Mouse (Mus musculus) forebrain, embryonic 16.5 days (tissue): ENCODE data around the gene Slc35d2. TPM values are rescaled to one million over a fixed set of nuclear protein-coding genes. Genes with fewer than 3 reads are reported as not detected.

ENCODE experiments used
- ATAC-seq: fragments of 200-750 bp; cut with Nextera tagmentation; 2 replicates; pipeline ENCODE4 v1.8.0; 2017; ENCODE audit warnings: mild to moderate bottlenecking, moderate library complexity
- H3K27ac ChIP-seq: fragments of 300-500 bp; sonication (generic); 2 replicates; pipeline ENCODE4 v1.5.1; 2014; ENCODE audit warnings: low read length, control low read depth
- H3K27me3 ChIP-seq: fragments of 300-500 bp; sonication (generic); replicated peaks from 2 replicates; pipeline ENCODE4 v1.6.1; 2014; ENCODE audit warnings: low read length; ENCODE audit not compliant: control insufficient read depth, insufficient read depth
- H3K36me3 ChIP-seq: fragments of 300-500 bp; sonication (generic); 2 replicates; pipeline ENCODE4 v1.6.1; 2014; ENCODE audit not compliant: control insufficient read depth, insufficient read depth
- H3K4me1 ChIP-seq: fragments of 300-500 bp; sonication (generic); replicated peaks from 2 replicates; pipeline ENCODE4 v1.6.1; 2014; ENCODE audit warnings: low read length; ENCODE audit not compliant: control insufficient read depth, insufficient read depth
- H3K4me2 ChIP-seq: fragments of 300-500 bp; sonication (generic); 2 replicates; pipeline ENCODE4 v1.6.1; 2014; ENCODE audit warnings: mild to moderate bottlenecking, low read length, control low read depth
- H3K4me3 ChIP-seq: fragments of 300-500 bp; sonication (generic); replicated peaks from 2 replicates; pipeline ENCODE4 v1.5.1; 2014; ENCODE audit warnings: mild to moderate bottlenecking, low read length, control low read depth
- H3K9ac ChIP-seq: fragments of 300-500 bp; sonication (generic); replicated peaks from 2 replicates; pipeline ENCODE4 v1.6.1; 2014; ENCODE audit warnings: low read depth, low read length, control low read depth
- H3K9me3 ChIP-seq: fragments of 300-500 bp; sonication (generic); 2 replicates; pipeline ENCODE4 v1.6.1; 2016; ENCODE audit warnings: low read length; ENCODE audit not compliant: control insufficient read depth
- WGBS: fragments of 180-500 bp; shearing (Covaris S2); extraction: QIAGEN DNeasy Blood & Tissue Kit; methylation state at CpG from one replicate; pipeline ENCODE4 v1.1.7; 2014; 5-methylcytosine and 5-hydroxymethylcytosine counted together
- polyA plus RNA-seq: library from polyadenylated mRNA; unstranded; fragments of >200 nt; fragmentation: Nextera tagmentation; extraction: Ambion mirVana; gene quantifications from 2 replicates; pipeline ENCODE4 v1.2.1, GENCODE M21; 2015

Slc35d2 gene
- polyA plus RNA-seq, 1 experiment from 2014 or later = 0.86 TPM

- H3K4me2 ChIP-seq = no peak overlapping the region
- no peak overlapping the region for H3K9ac ChIP-seq
- H3K4me1 ChIP-seq = peaks cover 20% of the 10 kb centered on the region
- H3K36me3 ChIP-seq = no peaks in the 10 kb centered on the region
- peaks cover 2% of the 10 kb centered on the region; the same call in 1 of the 2 replicates for H3K27me3 ChIP-seq
- H3K27ac ChIP-seq = no peak overlapping the region
- H3K9me3 ChIP-seq = no peaks in the 10 kb centered on the region
- ATAC-seq = no peak
- 53% methylated on average over 2 of the region's 2 CpGs for WGBS
- H3K4me3 ChIP-seq = no peak overlapping the region
Measured at GRCm38 (mm10) chr13:64154651-64155050, 25.5 kb upstream of the Slc35d2 start.

- 1% methylated on average over 17 of the region's 18 CpGs for WGBS
- peak; percentile 22 for ATAC-seq
- Histone ChIP-seq H3K4me2 (peak overlapping the region; percentile 90), H3K4me1 (peaks cover 20% of the 10 kb centered on the region), H3K27me3 (peaks cover 2% of the 10 kb centered on the region; the same call in 1 of the 2 replicates), H3K36me3 (no peaks in the 10 kb centered on the region), H3K4me3 (peak overlapping the region; percentile 78), H3K27ac (no peak overlapping the region), H3K9me3 (no peaks in the 10 kb centered on the region), H3K9ac (no peak overlapping the region)
Measured at GRCm38 (mm10) chr13:64153751-64154267, 24.6 kb upstream of the Slc35d2 start.

- peak within 1 kb of the TSS; percentile 90 for H3K4me2 ChIP-seq
- peaks cover 2% of the 10 kb centered on the region; the same call in 1 of the 2 replicates for H3K27me3 ChIP-seq
- ATAC-seq = peak; percentile 98
- H3K36me3 ChIP-seq = no peaks in the 10 kb centered on the region
- H3K9ac ChIP-seq = peak within 1 kb of the TSS; percentile 58
- WGBS = under 1% methylated on average over 56 of the region's 56 CpGs
- H3K4me3 ChIP-seq = peak within 1 kb of the TSS; percentile 78
- peak within 1 kb of the TSS; percentile 81 for H3K27ac ChIP-seq
- H3K9me3 ChIP-seq = no peaks in the 10 kb centered on the region
- peaks cover 20% of the 10 kb centered on the region for H3K4me1 ChIP-seq
Measured at GRCm38 (mm10) chr13:64153083-64153682, 24.0 kb upstream of the Slc35d2 start, which contains the start of gene Zfp367. TSS of gene Zfp367 (minus strand) at chr13:64153202.

GRCm38 (mm10) chr13:64152671-64153082 is 23.5 kb upstream of the Slc35d2 start:
- peak; percentile 47 for ATAC-seq
- Histone ChIP-seq H3K9me3 (no peaks in the 10 kb centered on the region), H3K36me3 (no peaks in the 10 kb centered on the region), H3K4me1 (peaks cover 20% of the 10 kb centered on the region), H3K4me3 (peak overlapping the region; percentile 78), H3K9ac (peak overlapping the region; percentile 58), H3K27me3 (peaks cover 2% of the 10 kb centered on the region; the same call in 1 of the 2 replicates), H3K4me2 (peak overlapping the region; percentile 90), H3K27ac (peak overlapping the region; percentile 81)
- WGBS = under 1% methylated on average over 61 of the region's 61 CpGs

GRCm38 (mm10) chr13:64152241-64152669 is 23.1 kb upstream of the Slc35d2 start:
- peak overlapping the region; percentile 78 for H3K4me3 ChIP-seq
- peaks cover 2% of the 10 kb centered on the region; the same call in 1 of the 2 replicates for H3K27me3 ChIP-seq
- H3K27ac ChIP-seq = peak overlapping the region; percentile 81
- peak overlapping the region; percentile 90 for H3K4me2 ChIP-seq
- H3K9me3 ChIP-seq = no peaks in the 10 kb centered on the region
- ATAC-seq = peak; percentile 14
- H3K36me3 ChIP-seq = no peaks in the 10 kb centered on the region
- H3K4me1 ChIP-seq = peaks cover 20% of the 10 kb centered on the region
- peak overlapping the region; percentile 58 for H3K9ac ChIP-seq
- 0% methylated on average over 31 of the region's 42 CpGs for WGBS

GRCm38 (mm10) chr13:64150121-64150520 is 21.0 kb upstream of the Slc35d2 start:
- Histone ChIP-seq H3K9me3 (no peaks in the 10 kb centered on the region), H3K27me3 (no peaks in the 10 kb centered on the region), H3K4me2 (no peak overlapping the region; the same call in 1 of the 2 replicates), H3K9ac (no peak overlapping the region), H3K4me3 (no peak overlapping the region), H3K36me3 (no peaks in the 10 kb centered on the region), H3K27ac (no peak overlapping the region), H3K4me1 (peaks cover 18% of the 10 kb centered on the region)
- 72% methylated on average over 5 of the region's 5 CpGs for WGBS
- ATAC-seq = no peak

- peak overlapping the region; percentile 60 for H3K9ac ChIP-seq
- H3K4me1 ChIP-seq = peaks cover 4% of the 10 kb centered on the region
- no peaks in the 10 kb centered on the region for H3K9me3 ChIP-seq
- peak overlapping the region; percentile 52 for H3K4me3 ChIP-seq
- H3K36me3 ChIP-seq = no peaks in the 10 kb centered on the region
- H3K27me3 ChIP-seq = no peaks in the 10 kb centered on the region
- 46% methylated on average over 15 of the region's 15 CpGs for WGBS
- ATAC-seq = peak; percentile 79
- no peak overlapping the region for H3K27ac ChIP-seq
- peak overlapping the region; percentile 91 for H3K4me2 ChIP-seq
Measured at GRCm38 (mm10) chr13:64129616-64130375, 628 bp upstream of the Slc35d2 start.

GRCm38 (mm10) chr13:64126316-64126715 is 2.9 kb downstream of the Slc35d2 start:
- Histone ChIP-seq H3K27ac (no peak overlapping the region), H3K4me2 (no peak overlapping the region), H3K27me3 (no peaks in the 10 kb centered on the region), H3K4me1 (peaks cover 4% of the 10 kb centered on the region), H3K36me3 (no peaks in the 10 kb centered on the region), H3K9ac (no peak overlapping the region), H3K9me3 (peaks cover 5% of the 10 kb centered on the region; the same call in 1 of the 2 replicates), H3K4me3 (no peak overlapping the region)
- ATAC-seq = no peak
- WGBS = 43% methylated on average over 4 of the region's 4 CpGs

- Histone ChIP-seq H3K27ac (no peak overlapping the region), H3K9ac (no peak overlapping the region), H3K9me3 (peaks cover 5% of the 10 kb centered on the region; the same call in 1 of the 2 replicates), H3K4me1 (peaks cover 4% of the 10 kb centered on the region), H3K36me3 (no peaks in the 10 kb centered on the region), H3K4me2 (no peak overlapping the region), H3K27me3 (no peaks in the 10 kb centered on the region), H3K4me3 (no peak overlapping the region)
- 93% methylated on average over 6 of the region's 6 CpGs for WGBS
- ATAC-seq = no peak
Measured at GRCm38 (mm10) chr13:64124886-64125285, 4.3 kb downstream of the Slc35d2 start.
